Comparison of ENCODE assay signal across 8 mouse cellular contexts in the genomic region with DNA sequence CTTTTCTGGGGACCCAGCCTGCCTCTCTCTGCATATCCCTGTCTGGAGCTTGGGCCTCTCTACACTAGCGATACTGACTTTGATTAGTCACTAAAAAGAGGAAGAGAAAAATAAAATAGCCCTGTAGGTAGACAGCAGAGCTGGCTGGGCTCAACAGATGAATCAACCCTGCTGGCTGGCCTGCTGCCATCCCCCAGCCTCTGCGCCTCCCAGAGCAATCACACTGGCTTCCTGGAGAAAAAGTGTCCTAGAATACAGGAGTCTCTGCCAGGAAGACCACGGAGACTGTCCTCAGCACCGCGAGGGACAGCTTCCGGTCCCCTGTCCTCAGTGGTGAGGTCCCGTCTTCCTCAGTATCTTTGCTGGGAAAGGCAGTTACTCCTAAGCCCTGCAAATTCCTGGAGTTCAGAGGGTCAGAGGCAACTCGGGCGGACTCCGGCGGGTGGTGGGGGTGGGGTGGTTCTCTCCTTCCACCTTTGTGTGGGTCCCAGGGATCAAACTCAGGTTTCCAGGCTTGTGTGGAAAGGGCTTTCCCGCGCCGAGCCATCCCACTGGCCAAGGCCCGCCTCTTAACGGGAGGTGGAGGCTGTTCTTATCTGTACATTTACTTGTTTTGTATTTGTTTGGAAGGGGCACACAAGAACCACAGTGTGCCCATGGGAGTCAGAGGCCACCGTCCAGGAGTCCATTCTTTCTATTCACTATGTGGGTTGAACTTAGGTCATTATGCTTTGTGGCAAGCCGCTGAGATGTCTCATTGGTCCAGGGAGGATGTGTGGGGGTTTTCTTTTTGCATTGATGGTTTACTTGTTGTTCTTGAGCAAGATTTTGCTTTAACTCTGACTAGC. TPM values are rescaled to one million over a fixed set of nuclear protein-coding genes. Genes with fewer than 3 reads are reported as not detected.
DNase-seq lines count a peak whose midpoint lies in the region; ATAC-seq and TF ChIP-seq lines count a peak whose summit lies in the region.

No protein-coding gene starts in this region.

- 0 out of 2 replicates have a peak, but pooled peaks cover 2% of the 10 kb centered on the region for H3K27me3 ChIP-seq in hindbrain, embryonic 13.5 days
- H3K27me3 ChIP-seq in hindbrain, embryonic 12.5 days, result peaks cover 4% of the 10 kb centered on the region; the same call in 1 of the 2 replicates
- peaks cover 2% of the 10 kb centered on the region; the same call in 1 of the 2 replicates for H3K27me3 ChIP-seq in G1E (ENCODE audit: insufficient read depth, low read length)
- peaks cover 4% of the 10 kb centered on the region; the same call in 1 of the 2 replicates for H3K27me3 ChIP-seq in liver, embryonic 14.5 days (ENCODE audit: control insufficient read depth, insufficient read depth, low read length)
- 0 out of 2 replicates have a peak, but pooled peaks cover 2% of the 10 kb centered on the region for H3K27me3 ChIP-seq in midbrain, embryonic 13.5 days

- DNase-seq in G1E (ENCODE audit: low spot score), result peak; percentile 61
- peak; percentile 80 to 82 for DNase-seq in cerebellum, postnatal 14 days
- DNase-seq in heart, postnatal 4 days, result peak; percentile 76
- DNase-seq in liver, embryonic 14.5 days (ENCODE audit: low read depth in 3 of 3, low spot score in 3 of 3), result no peak
- no peak for DNase-seq in embryo, embryonic 9.5 days (ENCODE audit: extremely low spot score)

- H3K9ac ChIP-seq in hindbrain, embryonic 13.5 days, result no peak overlapping the region
- no peak overlapping the region for H3K9ac ChIP-seq in hindbrain, embryonic 12.5 days
- H3K9ac ChIP-seq in liver, embryonic 14.5 days (replicated peaks), result no peak overlapping the region
- no peak overlapping the region for H3K9ac ChIP-seq in midbrain, embryonic 13.5 days (replicated peaks)

- 55% methylated on average over 18 of the region's 18 CpGs for WGBS in hindbrain, embryonic 13.5 days
- WGBS in hindbrain, embryonic 12.5 days, result 54% methylated on average over 18 of the region's 18 CpGs
- WGBS in liver, embryonic 14.5 days (ENCODE audit: insufficient replicate concordance), result 44% methylated on average over 18 of the region's 18 CpGs
- 56% methylated on average over 18 of the region's 18 CpGs for whole genome bisulfite sequencing in midbrain, embryonic 13.5 days

- H3K4me2 ChIP-seq in hindbrain, embryonic 13.5 days, result peak overlapping the region; percentile 10; the same call in 1 of the 2 replicates
- H3K4me2 ChIP-seq in hindbrain, embryonic 12.5 days (replicated peaks), result no peak overlapping the region; the same call in 1 of the 2 replicates
- H3K4me2 ChIP-seq in liver, embryonic 14.5 days (ENCODE audit: low read depth), result peak overlapping the region; percentile 31
- H3K4me2 ChIP-seq in midbrain, embryonic 13.5 days (replicated peaks), result no peak overlapping the region

- no peaks in the 10 kb centered on the region; the same call in 1 of the 2 replicates for H3K36me3 ChIP-seq in hindbrain, embryonic 13.5 days
- H3K36me3 ChIP-seq in hindbrain, embryonic 12.5 days, result no peaks in the 10 kb centered on the region
- H3K36me3 ChIP-seq in G1E (replicated peaks), result peaks cover 15% of the 10 kb centered on the region
- no peaks in the 10 kb centered on the region for H3K36me3 ChIP-seq in liver, embryonic 14.5 days (replicated peaks; ENCODE audit: control insufficient read depth, insufficient read depth, low read depth)
- H3K36me3 ChIP-seq in midbrain, embryonic 13.5 days, result no peaks in the 10 kb centered on the region

- no peak for ATAC-seq in hindbrain, embryonic 13.5 days (ENCODE audit: low FRiP score)
- no peak for ATAC-seq in hindbrain, embryonic 12.5 days (ENCODE audit: low FRiP score)
- ATAC-seq in G1E (ENCODE audit: extremely low read depth, insufficient number of reproducible peaks, low FRiP score, poor library complexity, severe bottlenecking), result peak; percentile 28; the same call in 1 of the 2 replicates
- ATAC-seq in liver, embryonic 14.5 days (ENCODE audit: insufficient read depth), result peak; percentile 17; the same call in 1 of the 2 replicates
- no peak for ATAC-seq in midbrain, embryonic 13.5 days

- no peak for TF ChIP-seq EP300 in liver, embryonic 14.5 days (IDR thresholded peaks at IDR 0.05; ENCODE audit: low read depth)

- H3K9me3 ChIP-seq in hindbrain, embryonic 13.5 days, result no peaks in the 10 kb centered on the region; the same call in 1 of the 2 replicates
- no peaks in the 10 kb centered on the region for H3K9me3 ChIP-seq in hindbrain, embryonic 12.5 days (replicated peaks)
- H3K9me3 ChIP-seq in G1E (replicated peaks), result 0 out of 2 replicates have a peak, but pooled peaks cover under 1% of the 10 kb centered on the region
- H3K9me3 ChIP-seq in liver, embryonic 14.5 days (ENCODE audit: control insufficient read depth, low read length), result no peaks in the 10 kb centered on the region
- H3K9me3 ChIP-seq in midbrain, embryonic 13.5 days, result no peaks in the 10 kb centered on the region

- H3K4me3 ChIP-seq in hindbrain, embryonic 13.5 days, result no peak overlapping the region
- no peak overlapping the region for H3K4me3 ChIP-seq in hindbrain, embryonic 12.5 days
- H3K4me3 ChIP-seq in G1E (ENCODE audit: low read depth, low read length), result no peak overlapping the region
- no peak overlapping the region for H3K4me3 ChIP-seq in liver, embryonic 14.5 days (ENCODE audit: insufficient read depth in 1 of 2, low read depth in 2 of 2, low read length in 2 of 2)
- H3K4me3 ChIP-seq in midbrain, embryonic 13.5 days (replicated peaks), result no peak overlapping the region

- TF ChIP-seq CTCF in G1E (IDR thresholded peaks at IDR 0.05; ENCODE audit: low read depth, low read length), result no peak
- no peak for TF ChIP-seq CTCF in liver, embryonic 14.5 days (IDR thresholded peaks at IDR 0.05; ENCODE audit: low read depth)

- H3K27ac ChIP-seq in hindbrain, embryonic 13.5 days, result no peak overlapping the region; the same call in 1 of the 2 replicates
- H3K27ac ChIP-seq in hindbrain, embryonic 12.5 days, result no peak overlapping the region
- H3K27ac ChIP-seq in liver, embryonic 14.5 days, result no peak overlapping the region; the same call in 1 of the 2 replicates
- H3K27ac ChIP-seq in midbrain, embryonic 13.5 days, result no peak overlapping the region

- peaks cover 28% of the 10 kb centered on the region for H3K4me1 ChIP-seq in hindbrain, embryonic 13.5 days (replicated peaks)
- peaks cover 29% of the 10 kb centered on the region for H3K4me1 ChIP-seq in hindbrain, embryonic 12.5 days
- peaks cover 40% of the 10 kb centered on the region for H3K4me1 ChIP-seq in G1E (ENCODE audit: insufficient read depth, low read depth, low read length)
- peaks cover under 1 to 14% of the 10 kb centered on the region in 2 experiments; a peak in 2 of 4 replicates for H3K4me1 ChIP-seq in liver, embryonic 14.5 days (replicated peaks; ENCODE audit: control insufficient read depth in 2 of 2, insufficient read depth in 2 of 2, low read length in 1 of 2)
- peaks cover 22% of the 10 kb centered on the region for H3K4me1 ChIP-seq in midbrain, embryonic 13.5 days (replicated peaks)

RNA-seq across cellular contexts. Expression of a gene that starts 5.9 kb away (rescaled TPM):
- polyA plus RNA-seq in hindbrain, embryonic 13.5 days (2015; fragmentation: Nextera tagmentation; extraction: Ambion mirVana), result 78.4 and 78.9 TPM in 2 replicates
- 34.3 and 38.7 TPM in 2 replicates for polyA plus RNA-seq in hindbrain, embryonic 12.5 days (2016; fragmentation: Nextera tagmentation; extraction: Ambion mirVana)
- total RNA-seq in G1E (2014; fragmentation: Nextera tagmentation), result 3.1 and 4.1 TPM in 2 replicates
- 2.9 and 3.3 TPM in 2 replicates for total RNA-seq in G1E (2017)
- polyA plus RNA-seq in G1E (2012), result 5.6 and 5.9 TPM in 2 replicates
- 1 to 10 TPM; 5.6 to 6.0 TPM for total RNA-seq in heart, postnatal 4 days (2021)
- polyA plus RNA-seq in liver, embryonic 14.5 days (2012; rRNA removed), result 2.0 and 2.3 TPM in 2 replicates
- polyA plus RNA-seq in liver, embryonic 14.5 days (2014; fragmentation: Nextera tagmentation; extraction: Ambion mirVana), result 0.72 and 0.73 TPM in 2 replicates
- 63.4 and 69.7 TPM in 2 replicates for polyA plus RNA-seq in midbrain, embryonic 13.5 days (2015; fragmentation: Nextera tagmentation; extraction: Ambion mirVana)

RNA-seq across cellular contexts. Expression of a gene that starts 20.3 kb away (rescaled TPM):
- 64.6 and 65.0 TPM in 2 replicates for polyA plus RNA-seq in hindbrain, embryonic 13.5 days (2015; fragmentation: Nextera tagmentation; extraction: Ambion mirVana)
- 47.4 and 51.0 TPM in 2 replicates for polyA plus RNA-seq in hindbrain, embryonic 12.5 days (2016; fragmentation: Nextera tagmentation; extraction: Ambion mirVana)
- total RNA-seq in G1E (2014; fragmentation: Nextera tagmentation), result 21.7 and 36.1 TPM in 2 replicates
- total RNA-seq in G1E (2017), result 37.2 and 45.1 TPM in 2 replicates
- 61.2 and 65.9 TPM in 2 replicates for polyA plus RNA-seq in G1E (2012)
- 10 to 100 TPM; 55.0 to 59.6 TPM for total RNA-seq in heart, postnatal 4 days (2021)
- polyA plus RNA-seq in liver, embryonic 14.5 days (2012; rRNA removed), result 27.0 and 27.9 TPM in 2 replicates
- polyA plus RNA-seq in liver, embryonic 14.5 days (2014; fragmentation: Nextera tagmentation; extraction: Ambion mirVana), result 23.1 and 25.1 TPM in 2 replicates
- 50.7 and 51.2 TPM in 2 replicates for polyA plus RNA-seq in midbrain, embryonic 13.5 days (2015; fragmentation: Nextera tagmentation; extraction: Ambion mirVana)

RNA-seq across cellular contexts. Expression of a gene that starts 34.8 kb away (rescaled TPM):
- polyA plus RNA-seq in hindbrain, embryonic 13.5 days (2015; fragmentation: Nextera tagmentation; extraction: Ambion mirVana), result 37.4 and 38.8 TPM in 2 replicates
- polyA plus RNA-seq in hindbrain, embryonic 12.5 days (2016; fragmentation: Nextera tagmentation; extraction: Ambion mirVana), result 28.9 and 34.4 TPM in 2 replicates
- 17.3 and 25.7 TPM in 2 replicates for total RNA-seq in G1E (2014; fragmentation: Nextera tagmentation)
- 8.0 and 8.7 TPM in 2 replicates for total RNA-seq in G1E (2017)
- 51.3 and 67.6 TPM in 2 replicates for polyA plus RNA-seq in G1E (2012)
- total RNA-seq in heart, postnatal 4 days (2021), result 10 to 100 TPM; 24.8 to 26.6 TPM
- polyA plus RNA-seq in liver, embryonic 14.5 days (2012; rRNA removed), result 9.5 and 12.1 TPM in 2 replicates
- 13.3 and 14.2 TPM in 2 replicates for polyA plus RNA-seq in liver, embryonic 14.5 days (2014; fragmentation: Nextera tagmentation; extraction: Ambion mirVana)
- 40.4 and 41.3 TPM in 2 replicates for polyA plus RNA-seq in midbrain, embryonic 13.5 days (2015; fragmentation: Nextera tagmentation; extraction: Ambion mirVana)

RNA-seq across cellular contexts. Expression of a gene that starts 35.5 kb away (rescaled TPM):
- 79.1 and 93.5 TPM in 2 replicates for polyA plus RNA-seq in hindbrain, embryonic 13.5 days (2015; fragmentation: Nextera tagmentation; extraction: Ambion mirVana)
- 113 and 119 TPM in 2 replicates for polyA plus RNA-seq in hindbrain, embryonic 12.5 days (2016; fragmentation: Nextera tagmentation; extraction: Ambion mirVana)
- total RNA-seq in G1E (2014; fragmentation: Nextera tagmentation), result 67.0 and 73.0 TPM in 2 replicates
- total RNA-seq in G1E (2017), result 79.3 and 110 TPM in 2 replicates
- polyA plus RNA-seq in G1E (2012), result 176 and 203 TPM in 2 replicates
- 10 to 100 TPM; 28.5 to 37.0 TPM for total RNA-seq in heart, postnatal 4 days (2021)
- polyA plus RNA-seq in liver, embryonic 14.5 days (2012; rRNA removed), result 36.7 and 43.3 TPM in 2 replicates
- 46.0 and 50.1 TPM in 2 replicates for polyA plus RNA-seq in liver, embryonic 14.5 days (2014; fragmentation: Nextera tagmentation; extraction: Ambion mirVana)
- 89.8 and 103 TPM in 2 replicates for polyA plus RNA-seq in midbrain, embryonic 13.5 days (2015; fragmentation: Nextera tagmentation; extraction: Ambion mirVana)

RNA-seq across cellular contexts. Expression of a gene that starts 43.2 kb away (rescaled TPM):
- 2.3 and 2.8 TPM in 2 replicates for polyA plus RNA-seq in hindbrain, embryonic 13.5 days (2015; fragmentation: Nextera tagmentation; extraction: Ambion mirVana)
- polyA plus RNA-seq in hindbrain, embryonic 12.5 days (2016; fragmentation: Nextera tagmentation; extraction: Ambion mirVana), result 8.2 and 18.3 TPM in 2 replicates
- total RNA-seq in G1E (2014; fragmentation: Nextera tagmentation) (not detected in 2 replicates), G1E (2017) (not detected in 2 replicates)
- 0.87 and 0.98 TPM in 2 replicates for polyA plus RNA-seq in G1E (2012)
- under 1 TPM; 0.71 to 0.77 TPM for total RNA-seq in heart, postnatal 4 days (2021)
- polyA plus RNA-seq in liver, embryonic 14.5 days (2012; rRNA removed), result 0.47 and 0.73 TPM in 2 replicates
- polyA plus RNA-seq in liver, embryonic 14.5 days (2014; fragmentation: Nextera tagmentation; extraction: Ambion mirVana), result 0.43 and 0.47 TPM in 2 replicates
- 1.7 and 1.8 TPM in 2 replicates for polyA plus RNA-seq in midbrain, embryonic 13.5 days (2015; fragmentation: Nextera tagmentation; extraction: Ambion mirVana)

Comparison
In these comparisons a context has a peak if more than half of its experiments do, and no peak if none do; other contexts are left out.
1. H3K4me2 ChIP-seq: peak in hindbrain, embryonic 13.5 days (single experiment) and liver, embryonic 14.5 days (single experiment); none in hindbrain, embryonic 12.5 days (single experiment) and midbrain, embryonic 13.5 days (single experiment).
2. ATAC-seq: peak in G1E (single experiment) and liver, embryonic 14.5 days (single experiment); none in hindbrain, embryonic 13.5 days (single experiment), hindbrain, embryonic 12.5 days (single experiment) and midbrain, embryonic 13.5 days (single experiment).
3. DNase-seq: peak in G1E (single experiment), cerebellum, postnatal 14 days (2 of 2) and heart, postnatal 4 days (single experiment); none in liver, embryonic 14.5 days (0 of 3) and embryo, embryonic 9.5 days (single experiment).